Mouse (Mus musculus): ENCODE results near the gene Dhrs4.
A peak's percentile ranks its signal among the peaks of the same experiment; 100 is the strongest.

DNA sequence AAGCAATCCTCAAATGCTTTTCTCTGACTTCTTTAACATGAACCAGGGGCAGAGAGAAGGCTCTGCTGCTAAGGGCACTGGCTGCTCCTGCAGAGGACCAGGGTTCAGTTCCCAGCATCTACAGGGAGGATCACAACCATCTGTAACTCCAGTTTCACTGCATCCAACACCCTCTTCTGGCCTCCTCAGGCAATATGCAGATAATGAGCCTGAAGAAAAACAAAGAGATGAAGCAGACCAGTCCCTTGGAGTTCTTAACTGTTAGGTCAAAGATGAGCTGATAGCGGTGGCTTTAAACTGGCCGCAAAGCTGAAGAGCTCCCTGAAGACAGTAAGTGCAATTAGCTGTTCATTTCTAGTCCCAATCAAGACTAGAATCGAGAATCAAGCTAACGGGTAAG, 48.3 kb upstream of the Dhrs4 start:
- peak; percentile 17; the same call in 1 of the 2 replicates for TF ChIP-seq ETS1 (IDR thresholded peaks at IDR 0.05; ENCODE audit: low read depth, low read length)
- no peak for TF ChIP-seq CHD2 (IDR thresholded peaks at IDR 0.05; ENCODE audit: low read length)
- no peak for TF ChIP-seq MAZ (IDR thresholded peaks at IDR 0.05; ENCODE audit: low read depth, low read length)
- TF ChIP-seq SIN3A (IDR thresholded peaks at IDR 0.05; ENCODE audit: low read length): no peak
- no peak for TF ChIP-seq ZKSCAN1 (IDR thresholded peaks at IDR 0.05; ENCODE audit: low read depth, low read length)
- no peak for TF ChIP-seq POLR2AphosphoS2 (IDR thresholded peaks at IDR 0.05; ENCODE audit: low read length)
- TF ChIP-seq GATA1 (IDR thresholded peaks at IDR 0.05; ENCODE audit: low read depth, low read length): no peak
- TF ChIP-seq CTCF (IDR thresholded peaks at IDR 0.05 in 2 of 3, conservative IDR thresholded peaks at IDR 0.05 in 1 of 3; ENCODE audit: control insufficient read depth in 1 of 3, insufficient read depth in 1 of 3, low read depth in 2 of 3, low read length in 3 of 3, poor library complexity in 1 of 3, severe bottlenecking in 1 of 3): no peak
- no peak for TF ChIP-seq HCFC1 (IDR thresholded peaks at IDR 0.05; ENCODE audit: low read depth, low read length)
- TF ChIP-seq MYC (IDR thresholded peaks at IDR 0.05; ENCODE audit: low read depth, low read length): no peak

Measured in MEL (cell line).